Mouse (Mus musculus) c-Kit-positive CD71-positive TER-119-positive erythroid progenitor cells, embryonic 14.5 days (primary cell): ENCODE results near the gene Plekha3.

Source experiments
- DNase-seq: peaks from one replicate; pipeline ENCODE4 v3.0.0-alpha.2; 2013; ENCODE audit warnings: low spot score

Gene Plekha3

GRCm38 (mm10) chr2:76676401-76677226 is 1.5 kb downstream of the Plekha3 start:
- DNase-seq = no peak

GRCm38 (mm10) chr2:76682301-76682700 is 7.2 kb downstream of the Plekha3 start:
- DNase-seq = no peak

GRCm38 (mm10) chr2:76686986-76687385 is 11.9 kb downstream of the Plekha3 start:
- no peak for DNase-seq

- no peak for DNase-seq
Observed at GRCm38 (mm10) chr2:76687608-76688007, 12.5 kb downstream of the Plekha3 start.

DNA sequence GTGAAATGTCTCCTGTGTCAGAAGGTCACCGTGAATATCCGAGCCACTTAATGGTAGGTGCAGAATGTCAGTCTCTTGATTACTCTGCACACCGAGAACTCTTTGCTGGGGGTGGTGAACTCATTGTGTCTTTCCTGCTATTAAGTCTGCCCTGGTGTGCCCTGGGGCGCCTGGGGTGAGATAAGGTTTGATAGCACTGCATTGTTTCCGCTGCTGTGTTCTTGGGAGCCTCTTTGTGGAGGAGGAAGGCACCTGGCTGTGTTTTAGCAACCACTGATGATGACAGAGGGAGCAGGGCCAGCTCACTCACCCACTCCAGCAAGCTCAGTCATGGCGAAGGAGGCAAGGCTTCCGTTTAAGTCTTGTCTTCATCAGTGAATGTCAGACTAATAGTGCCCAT is 13.1 kb downstream of the Plekha3 start:
- DNase-seq = no peak

- no peak for DNase-seq
Observed at GRCm38 (mm10) chr2:76690436-76691204, 15.5 kb downstream of the Plekha3 start.

- no peak for DNase-seq
Observed at GRCm38 (mm10) chr2:76693765-76694164, 18.7 kb downstream of the Plekha3 start.

DNA sequence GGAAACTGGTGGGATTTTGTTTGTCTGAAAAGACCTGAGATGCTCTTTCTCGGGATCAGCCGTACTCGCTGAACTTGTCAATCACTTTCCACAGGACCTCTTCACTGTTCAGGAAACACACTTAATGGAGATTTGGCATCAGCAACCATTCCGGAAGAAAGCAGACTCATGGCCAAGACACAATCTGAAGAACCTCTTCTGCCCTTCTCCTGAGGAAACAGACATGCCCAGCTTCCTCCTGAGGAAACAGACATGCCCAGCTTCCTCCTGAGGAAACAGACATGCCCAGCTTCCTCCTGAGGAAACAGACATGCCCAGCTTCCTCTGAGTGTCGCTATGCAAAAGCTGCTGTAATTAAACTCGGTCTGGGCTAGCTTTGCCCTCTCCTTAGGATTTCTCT is 20.2 kb downstream of the Plekha3 start:
- DNase-seq = no peak

GRCm38 (mm10) chr2:76702188-76702587 is 27.1 kb downstream of the Plekha3 start:
- DNase-seq = no peak

GRCm38 (mm10) chr2:76702751-76703150 is 27.7 kb downstream of the Plekha3 start:
- DNase-seq = no peak

DNA sequence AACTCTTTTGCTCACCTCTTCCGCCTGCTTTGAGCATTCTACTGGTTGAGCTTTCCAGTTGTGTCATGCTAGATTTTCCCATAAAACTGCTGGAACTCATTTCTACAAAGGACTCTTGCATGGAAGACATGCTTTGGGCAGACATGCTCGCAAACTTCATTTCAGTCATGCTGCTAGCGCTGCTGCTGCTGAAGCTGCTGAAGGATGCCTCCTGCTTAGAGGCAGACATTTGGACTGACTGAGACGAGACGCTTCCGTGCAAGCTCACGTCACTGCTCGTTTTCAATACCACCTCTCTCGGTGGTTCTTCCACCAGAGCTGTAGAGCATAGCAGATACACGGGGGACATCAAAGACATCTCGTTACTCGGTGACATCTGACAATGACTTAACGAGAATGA is 30.6 kb downstream of the Plekha3 start:
- no peak for DNase-seq

DNA sequence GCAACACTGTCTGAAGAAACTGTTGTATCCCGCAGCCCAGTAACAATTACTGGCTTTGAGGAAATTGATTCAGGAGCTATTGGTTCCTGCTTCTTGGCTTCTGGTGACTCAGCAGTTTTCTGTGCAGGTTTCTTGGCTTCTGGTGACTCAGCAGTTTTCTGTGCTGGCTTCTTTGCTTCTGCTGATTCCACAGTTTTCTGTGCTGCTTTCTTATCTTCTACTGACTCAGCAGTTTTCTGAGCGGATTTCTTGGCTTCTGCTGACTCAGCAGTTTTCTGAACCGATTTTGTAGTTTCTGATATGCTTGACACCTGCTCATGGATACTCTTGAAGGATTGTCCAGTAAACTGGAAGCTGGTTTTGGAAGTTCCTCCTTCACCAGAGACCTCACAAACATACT is 33.4 kb downstream of the Plekha3 start:
- DNase-seq = peak; percentile 30

- DNase-seq = no peak
Observed at GRCm38 (mm10) chr2:76714984-76715383, 39.9 kb downstream of the Plekha3 start.

DNA sequence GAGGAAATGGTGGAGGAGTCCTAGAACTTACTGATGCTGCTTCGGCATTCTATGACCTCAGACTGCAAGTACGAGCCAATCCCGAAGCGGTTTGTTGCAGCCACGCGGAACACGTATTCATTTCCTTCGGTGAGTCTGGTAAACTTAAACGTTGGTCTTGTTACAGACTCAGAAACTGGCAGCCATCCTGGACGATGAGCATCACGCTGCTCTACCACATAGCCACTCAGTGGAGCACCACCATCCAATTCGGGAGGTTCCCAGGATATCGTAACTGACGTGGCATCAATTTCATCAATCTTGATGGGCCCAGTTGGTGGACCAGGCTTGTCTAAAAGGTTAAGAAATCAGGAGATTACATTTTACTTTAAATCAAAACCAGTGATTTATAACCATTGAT is 44.6 kb downstream of the Plekha3 start:
- no peak for DNase-seq
